Mouse (Mus musculus): ENCODE measurements around the gene Dntt.

Gene Dntt

DNA sequence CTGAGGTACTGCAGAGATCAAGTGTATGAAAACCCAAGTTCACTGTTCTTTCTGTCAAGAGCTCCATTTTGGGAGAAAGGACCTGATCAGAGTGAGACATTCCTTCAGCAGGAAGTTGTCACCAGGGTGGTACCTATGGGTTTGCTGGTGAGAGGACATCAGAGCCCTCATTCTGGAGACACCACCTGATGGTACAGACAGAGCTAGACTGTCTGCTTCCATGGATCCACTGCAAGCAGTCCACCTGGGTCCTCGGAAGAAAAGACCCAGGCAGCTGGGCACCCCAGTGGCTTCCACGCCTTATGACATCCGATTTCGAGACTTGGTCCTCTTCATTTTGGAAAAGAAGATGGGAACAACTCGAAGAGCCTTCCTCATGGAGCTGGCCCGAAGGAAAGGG, at the start of gene Dntt:
Dntt (plus strand) TSS at position 57 of the 400 bp plus-strand sequence.
- DNase-seq (ENCODE audit: low spot score) = no peak

DNA sequence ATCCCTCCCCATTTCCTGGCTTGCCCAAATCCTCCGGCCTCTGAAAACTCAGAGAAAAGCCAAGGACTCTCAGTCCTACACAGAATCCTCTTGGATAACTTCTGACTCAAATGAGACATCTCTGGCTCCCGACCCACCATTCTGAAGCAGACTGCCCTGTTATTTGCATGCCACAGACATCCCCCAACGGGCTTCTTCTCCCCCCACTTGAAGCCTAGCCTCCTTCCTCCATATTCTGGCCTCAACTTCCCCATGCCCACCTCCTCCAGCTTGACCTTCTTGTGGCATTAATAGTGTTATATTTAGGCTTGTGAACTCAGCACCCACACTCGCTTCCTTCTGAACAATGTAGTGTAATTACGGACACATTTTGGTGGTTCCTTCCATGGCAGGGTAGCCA, 48.4 kb upstream of the Dntt start:
- no peak for DNase-seq (ENCODE audit: low spot score)

DNA sequence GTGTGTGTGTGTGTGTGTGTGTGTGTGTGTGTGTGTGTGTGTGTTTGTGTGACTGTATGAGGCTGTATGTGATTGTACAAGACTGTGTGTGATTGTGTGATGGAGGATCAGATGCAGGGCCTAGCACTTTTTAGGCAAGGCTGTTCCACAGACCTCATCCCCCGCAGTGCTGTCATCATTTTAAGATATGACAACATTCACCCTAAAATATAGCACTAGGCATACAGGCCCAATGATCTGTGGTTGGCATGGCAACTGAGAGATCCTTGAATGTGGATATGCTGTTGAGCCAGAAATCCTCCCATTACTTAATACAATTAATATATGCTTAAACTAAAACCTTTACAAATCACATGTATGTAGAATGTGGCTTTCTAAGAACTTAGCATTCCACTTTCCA, 44.5 kb upstream of the Dntt start:
- DNase-seq (ENCODE audit: low spot score) = peak; percentile 21

DNA sequence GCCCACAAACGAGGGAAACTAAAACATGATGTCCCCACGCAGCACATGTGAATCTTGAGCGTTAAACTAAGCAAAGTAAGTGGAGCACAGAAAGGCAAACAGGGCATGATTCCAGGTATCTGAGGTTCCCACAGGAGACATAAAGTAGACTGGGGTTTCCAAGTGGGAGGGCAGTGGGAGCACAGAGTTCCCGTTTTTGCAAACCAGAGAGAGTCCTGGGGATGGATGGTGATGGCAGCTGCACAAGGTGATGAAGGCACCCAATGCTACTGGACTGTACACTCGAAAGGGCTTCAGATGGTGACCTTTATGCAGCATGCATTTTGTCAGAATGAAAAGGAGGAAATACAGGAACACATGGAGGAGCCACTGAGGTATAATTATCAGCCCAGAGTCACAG, 40.2 kb upstream of the Dntt start:
- DNase-seq (ENCODE audit: low spot score) = no peak

DNA sequence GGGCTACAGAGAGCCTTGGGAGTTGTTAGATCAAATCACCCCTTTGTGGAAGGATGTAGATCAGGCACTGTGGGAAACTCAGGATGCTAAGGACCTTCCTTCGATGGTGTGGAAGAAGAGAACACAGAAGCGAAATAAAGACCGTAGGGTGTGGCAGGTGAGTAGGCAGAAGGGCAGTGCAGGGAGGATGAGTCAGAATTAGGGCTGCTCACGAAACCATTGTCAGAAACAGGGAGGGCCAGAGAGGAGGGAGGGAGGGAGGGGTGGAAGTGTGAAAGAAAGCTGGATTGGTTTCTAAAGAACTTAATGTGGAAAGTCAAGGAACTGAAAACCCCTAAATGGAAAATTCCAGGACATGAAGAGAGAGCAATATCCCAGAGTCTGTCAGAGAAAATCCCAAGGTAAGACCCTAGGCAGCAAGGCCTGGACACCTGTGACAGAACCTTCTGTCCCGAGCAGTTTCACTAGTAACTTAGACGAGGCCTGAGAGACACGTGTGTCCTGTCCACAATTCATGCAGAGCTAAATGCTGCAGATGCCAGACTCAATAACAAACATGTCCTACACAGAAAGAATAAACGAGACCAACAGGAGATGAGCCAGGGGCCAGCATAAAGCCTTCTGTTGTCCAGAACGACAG, 39.0 kb upstream of the Dntt start:
- DNase-seq (ENCODE audit: low spot score) = no peak

DNA sequence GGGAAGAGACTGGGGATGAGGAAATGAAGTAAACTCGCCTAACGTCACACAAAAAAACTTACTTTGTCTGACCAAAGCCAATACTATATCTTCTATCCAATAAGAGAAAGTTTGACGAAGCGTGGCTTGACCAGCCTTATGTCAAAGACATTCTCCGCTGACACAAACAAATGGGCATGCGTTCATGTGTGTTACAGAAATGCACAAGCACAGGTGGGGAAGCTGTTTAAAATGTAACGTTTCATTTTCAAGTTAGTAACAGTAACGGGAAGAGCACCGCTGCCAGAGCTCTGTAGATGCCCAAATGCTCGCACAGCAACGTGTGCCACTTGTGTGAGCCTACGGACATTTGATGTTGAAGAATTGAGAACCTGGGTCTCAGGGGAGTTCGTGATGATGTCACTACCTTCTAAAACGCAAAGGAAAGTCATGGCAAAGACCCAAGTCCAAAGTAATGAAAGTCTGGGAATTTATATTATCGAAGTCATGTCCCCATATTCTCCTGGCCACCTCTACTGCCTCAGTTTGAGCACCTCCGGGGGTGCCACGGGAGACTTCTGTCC, 38.2 kb upstream of the Dntt start:
- DNase-seq (ENCODE audit: low spot score) = no peak

DNA sequence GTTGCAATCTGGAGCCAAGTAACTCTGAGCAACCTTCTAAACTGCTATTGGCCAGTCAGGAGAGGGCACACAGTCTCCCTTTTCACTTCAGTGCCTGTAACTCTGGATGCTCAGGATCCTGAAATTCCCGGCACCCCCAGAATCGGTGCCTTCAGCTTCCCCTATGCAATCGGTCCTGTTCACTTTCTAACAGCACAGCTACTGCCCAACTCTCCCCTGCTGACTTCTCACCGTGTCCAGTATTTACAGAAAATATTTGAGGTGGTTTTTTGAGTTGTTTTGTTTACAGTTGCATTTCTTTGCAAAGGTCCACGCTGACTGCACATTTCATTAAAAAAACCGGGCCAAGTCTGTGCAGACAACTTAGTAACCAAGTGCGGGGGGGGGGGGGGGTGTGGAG, 37.4 kb upstream of the Dntt start:
- no peak for DNase-seq (ENCODE audit: low spot score)

DNA sequence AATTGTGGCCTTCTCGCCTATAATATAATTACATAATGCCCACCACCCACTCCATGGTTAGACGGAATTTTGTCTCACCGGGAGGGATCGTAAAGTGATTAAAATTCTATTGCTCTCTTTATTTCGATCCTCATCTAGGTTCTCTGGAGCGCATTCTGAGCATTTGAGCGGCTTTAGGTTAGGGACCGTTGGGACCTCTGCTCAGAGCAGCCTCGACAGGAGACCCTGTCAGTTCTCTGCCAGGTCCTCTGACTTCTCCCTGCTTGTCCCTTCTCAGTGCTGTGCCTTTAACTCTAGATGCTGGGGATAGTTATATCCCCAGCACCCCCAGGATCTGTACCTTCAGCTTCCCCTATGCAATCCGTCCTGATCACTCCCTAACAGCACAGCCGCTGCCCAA, 37.0 kb upstream of the Dntt start:
- DNase-seq (ENCODE audit: low spot score) = no peak

DNA sequence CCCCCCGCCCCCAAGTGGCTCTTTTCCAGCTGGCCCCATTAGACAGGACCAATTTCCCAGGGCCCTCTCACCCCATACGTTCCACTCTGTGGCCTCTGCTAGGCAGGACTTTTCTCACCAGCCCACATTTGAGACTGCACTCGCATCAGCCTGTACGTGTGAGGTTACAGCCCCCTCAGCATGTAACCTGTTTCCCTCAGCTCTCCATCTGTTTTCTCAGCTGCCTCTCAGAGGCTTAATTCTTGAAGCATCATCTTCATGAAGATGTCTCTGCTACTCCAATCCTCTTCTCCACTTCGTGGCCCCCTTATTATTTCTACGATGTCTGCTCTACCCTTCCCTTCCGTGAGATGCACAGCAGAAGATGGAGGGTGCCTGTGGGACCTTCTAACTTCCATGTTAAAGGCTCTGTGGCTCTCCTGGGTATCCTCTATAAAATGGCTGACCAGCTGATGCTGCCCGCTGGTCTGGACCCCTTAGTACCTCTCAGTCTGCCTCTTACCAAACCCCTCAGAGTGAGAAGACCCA, 36.5 kb upstream of the Dntt start:
- no peak for DNase-seq (ENCODE audit: low spot score)

DNA sequence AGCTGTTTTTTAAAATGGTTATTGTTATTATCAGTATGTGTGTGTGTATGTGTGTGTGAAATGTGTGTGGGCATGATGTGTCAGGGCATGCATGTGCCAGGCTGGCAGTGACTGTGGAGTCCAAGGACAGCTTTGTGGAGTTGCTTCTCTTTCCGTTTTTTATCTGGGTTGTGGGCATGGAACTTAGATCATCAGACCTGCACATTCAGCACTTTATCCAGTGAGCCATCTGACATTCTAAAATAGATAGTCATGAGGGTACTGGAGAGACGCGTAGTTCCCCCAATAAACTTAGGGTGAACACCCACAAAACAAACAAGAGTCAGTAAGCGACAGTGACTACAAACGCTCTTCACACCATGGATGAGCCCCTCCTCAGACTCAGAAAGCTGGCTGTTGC, 35.7 kb upstream of the Dntt start:
- DNase-seq (ENCODE audit: low spot score) = no peak

DNA sequence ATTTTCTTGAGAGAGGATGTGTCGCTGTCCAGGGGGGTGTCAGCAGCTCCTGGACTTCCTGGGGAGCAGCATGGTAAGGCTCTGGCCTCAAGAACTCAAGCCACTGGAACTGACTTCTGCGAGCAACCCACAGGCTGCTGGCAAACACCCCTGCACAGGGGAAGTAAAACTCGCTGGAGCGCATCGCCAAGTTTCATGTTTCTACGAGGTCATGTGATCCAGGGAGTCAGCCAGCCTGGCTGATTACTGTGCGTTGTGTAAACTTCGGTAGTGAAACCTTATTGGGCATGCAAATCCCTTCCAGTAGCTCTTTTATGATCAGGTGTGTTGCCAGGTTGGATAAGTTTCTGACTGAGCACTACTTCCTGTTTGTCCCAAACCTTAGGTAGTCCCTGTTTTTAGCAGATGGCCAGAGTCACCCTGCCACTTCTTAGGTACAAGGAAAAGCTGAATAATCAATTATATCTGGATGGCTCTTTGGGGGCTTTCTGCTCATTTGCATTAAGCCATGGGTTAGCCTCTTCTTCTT, 35.0 kb upstream of the Dntt start, which contains the start of gene Blnk:
Blnk (minus strand) TSS at position 479 of the 529 bp plus-strand sequence.
- peak; percentile 75 for DNase-seq (ENCODE audit: low spot score)

DNA sequence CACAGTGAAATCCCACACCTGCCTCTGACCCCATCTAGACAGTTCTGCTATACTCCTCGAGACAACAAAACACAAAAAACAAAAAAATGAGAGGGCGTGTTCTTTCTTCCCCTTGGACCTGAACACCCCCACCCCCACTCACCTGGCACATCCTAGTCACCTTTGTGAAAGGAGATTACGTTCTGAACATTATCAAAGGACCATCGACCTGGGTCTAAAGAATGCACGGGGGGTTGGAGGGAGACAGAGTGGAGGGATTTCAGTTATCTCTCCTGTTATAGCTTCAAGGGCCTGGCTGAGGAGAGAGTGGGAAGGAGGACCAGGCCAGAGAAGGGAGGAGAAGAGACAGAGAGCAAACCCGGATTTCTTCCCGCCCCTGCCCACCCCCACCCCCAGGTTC, 34.2 kb upstream of the Dntt start:
- DNase-seq (ENCODE audit: low spot score) = no peak

DNA sequence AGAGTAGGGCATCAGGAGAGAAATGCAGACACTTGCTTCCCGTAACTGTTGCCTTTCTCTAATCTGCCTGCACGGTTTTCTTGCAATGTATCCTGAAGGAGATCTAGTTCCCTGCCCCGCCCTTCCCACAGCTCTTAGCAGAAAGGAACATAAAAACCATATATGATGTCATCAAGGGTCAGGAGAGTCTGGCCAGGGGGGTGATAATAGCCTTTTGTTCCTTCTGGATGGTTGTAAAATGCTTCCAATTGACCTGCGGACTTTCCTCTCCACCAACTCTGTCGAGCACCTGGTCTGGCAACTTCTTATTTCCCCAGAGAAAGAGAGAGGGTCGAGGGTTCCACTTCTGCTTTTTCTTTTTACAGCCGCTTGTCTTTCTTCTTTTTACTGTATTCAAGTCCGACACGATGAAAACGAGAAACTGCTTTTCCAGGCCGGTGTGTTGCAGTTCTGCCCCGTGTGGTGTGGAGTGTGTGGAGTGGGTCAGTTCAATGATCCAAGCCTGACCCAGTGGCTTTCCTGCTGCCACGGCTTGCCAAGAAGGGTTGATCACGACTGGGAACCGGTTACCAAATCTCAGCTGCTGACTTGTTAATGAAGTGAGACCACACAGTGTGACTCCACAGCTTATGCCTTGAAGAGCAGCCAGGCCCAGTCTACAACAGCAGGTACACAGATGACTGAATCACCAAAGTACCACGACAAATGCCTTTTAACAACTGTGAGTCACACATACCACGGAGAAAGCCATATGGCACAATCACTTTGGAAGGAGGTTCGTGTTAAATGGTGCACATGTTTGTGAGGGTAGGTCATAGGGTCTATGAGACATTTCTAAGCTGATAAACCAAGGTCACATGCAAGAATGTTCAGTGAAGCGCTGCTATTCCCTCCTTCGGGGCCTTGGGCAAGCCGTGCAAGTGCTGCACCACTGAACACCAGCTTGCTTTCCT, 33.4 kb upstream of the Dntt start:
- DNase-seq (ENCODE audit: low spot score) = peak; percentile 59

DNA sequence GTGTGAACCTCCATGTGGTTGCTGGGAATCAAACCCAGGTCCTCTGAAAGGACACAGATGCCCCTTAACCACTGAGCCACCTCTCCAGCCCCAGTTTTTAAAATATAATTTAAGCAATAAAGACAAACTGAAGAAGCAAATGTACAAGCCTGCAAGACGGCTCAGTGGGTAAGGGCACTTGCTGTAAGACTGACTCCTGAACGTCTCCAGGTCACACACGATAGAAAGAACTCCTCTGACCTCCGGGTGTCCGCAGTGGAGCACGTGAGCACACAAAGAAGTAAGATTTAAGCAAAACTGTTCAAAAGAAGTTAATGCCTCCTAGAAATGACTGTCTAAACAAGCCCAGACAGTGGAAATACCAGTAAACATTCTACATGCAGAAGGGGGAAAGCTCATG, 32.4 kb upstream of the Dntt start:
- DNase-seq (ENCODE audit: low spot score) = no peak

DNA sequence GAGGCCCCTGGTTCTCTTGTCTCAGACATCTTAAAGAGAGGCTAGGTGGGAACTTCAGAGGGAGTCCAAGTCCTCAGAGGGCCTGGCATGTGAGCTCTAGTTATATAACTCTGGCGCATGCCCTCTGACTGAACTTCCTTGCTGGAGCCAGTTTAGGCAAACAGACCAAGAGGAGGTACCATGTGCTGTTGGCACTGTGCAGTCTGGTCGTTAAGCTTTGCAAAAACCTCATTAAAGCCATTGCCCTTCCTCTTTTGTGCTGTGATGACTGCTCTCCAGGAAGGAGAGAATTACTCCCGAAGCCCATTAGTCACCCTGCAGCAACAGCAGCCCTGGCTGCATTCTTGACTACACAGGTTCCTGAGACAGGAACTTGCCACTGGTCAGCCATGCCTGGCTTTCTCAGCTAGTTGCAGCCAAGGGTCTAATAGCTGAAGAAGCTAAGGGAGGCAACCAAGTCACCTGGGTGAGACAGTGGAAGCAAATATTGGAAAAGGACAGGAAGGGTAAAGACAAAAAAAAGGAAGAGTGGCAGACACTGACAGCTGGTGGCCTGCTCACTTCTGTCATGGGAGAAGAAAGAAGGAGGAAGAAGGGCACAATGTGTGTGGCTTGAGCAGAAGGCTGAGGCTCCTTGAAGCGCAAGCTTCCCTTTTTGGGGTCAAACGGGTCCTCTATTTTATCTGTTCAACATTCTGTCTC, 30.5 kb upstream of the Dntt start:
- DNase-seq (ENCODE audit: low spot score) = no peak

DNA sequence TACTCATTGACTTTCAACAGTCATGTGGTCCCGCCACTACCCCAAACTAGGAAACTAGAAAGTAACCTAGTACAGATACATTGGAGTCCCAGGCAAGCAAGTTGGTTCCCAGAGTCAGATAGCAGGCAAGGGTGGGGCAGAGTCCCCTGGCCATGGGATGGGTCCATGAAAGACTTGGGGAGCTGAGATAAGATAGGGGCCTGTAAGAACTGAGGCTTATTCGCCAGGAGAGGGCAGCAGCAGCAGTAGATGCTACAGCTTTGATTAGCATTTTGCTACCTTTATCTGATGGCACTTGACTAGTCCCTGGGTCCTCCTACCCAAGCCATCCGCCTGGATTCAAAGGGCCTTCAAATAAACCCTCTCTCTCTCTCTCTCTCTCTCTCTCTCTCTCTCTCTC, 29.5 kb upstream of the Dntt start:
- no peak for DNase-seq (ENCODE audit: low spot score)

DNA sequence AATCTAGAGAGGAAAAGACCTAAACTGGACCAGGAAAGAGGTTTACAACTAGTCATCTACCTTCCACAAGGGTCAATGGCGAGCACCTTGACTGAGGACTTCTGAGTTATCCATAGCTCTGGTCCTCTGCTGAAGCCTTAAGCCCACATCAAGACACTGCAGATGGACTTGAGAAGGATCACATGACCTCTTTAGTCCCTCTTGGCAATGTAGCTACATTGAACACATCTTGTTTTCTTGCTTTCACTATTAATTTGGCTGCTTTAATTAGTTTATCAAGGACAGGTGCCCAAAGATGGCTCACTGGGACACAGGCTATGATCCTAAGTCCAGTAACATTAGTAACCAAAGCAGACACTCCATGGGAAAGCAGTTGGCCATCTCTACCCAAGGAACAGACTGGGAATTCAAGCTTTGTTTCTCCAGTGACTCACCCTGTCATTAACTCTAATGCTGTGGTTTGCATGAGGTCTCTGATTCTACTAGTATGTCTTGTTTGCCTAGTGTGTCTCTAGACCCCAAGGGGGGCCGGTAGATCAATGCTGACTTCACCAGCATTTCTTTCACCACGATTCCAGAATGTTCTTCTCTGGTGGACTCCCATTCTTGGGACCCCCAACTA, 25.3 kb upstream of the Dntt start:
- no peak for DNase-seq (ENCODE audit: low spot score)

DNA sequence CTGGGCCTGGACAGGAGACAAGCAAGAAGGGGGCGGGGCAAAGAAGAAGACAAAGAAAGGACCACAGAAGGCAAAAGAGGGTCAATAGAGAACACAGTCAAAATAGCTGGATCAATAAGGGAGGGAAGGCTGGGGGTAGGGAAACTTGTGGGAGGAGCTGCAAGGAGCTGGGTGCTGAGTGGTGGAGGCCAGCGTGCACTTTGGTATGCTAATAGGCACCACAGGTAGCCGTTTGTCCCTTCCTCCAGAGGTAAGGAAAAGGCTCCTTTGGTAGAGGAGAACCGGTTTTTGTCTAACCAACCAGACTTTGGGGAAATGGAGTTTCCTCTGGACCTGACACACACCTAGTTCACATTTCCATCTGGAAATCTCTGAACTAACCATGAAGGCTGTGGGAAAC, 22.5 kb upstream of the Dntt start:
- no peak for DNase-seq (ENCODE audit: low spot score)

DNA sequence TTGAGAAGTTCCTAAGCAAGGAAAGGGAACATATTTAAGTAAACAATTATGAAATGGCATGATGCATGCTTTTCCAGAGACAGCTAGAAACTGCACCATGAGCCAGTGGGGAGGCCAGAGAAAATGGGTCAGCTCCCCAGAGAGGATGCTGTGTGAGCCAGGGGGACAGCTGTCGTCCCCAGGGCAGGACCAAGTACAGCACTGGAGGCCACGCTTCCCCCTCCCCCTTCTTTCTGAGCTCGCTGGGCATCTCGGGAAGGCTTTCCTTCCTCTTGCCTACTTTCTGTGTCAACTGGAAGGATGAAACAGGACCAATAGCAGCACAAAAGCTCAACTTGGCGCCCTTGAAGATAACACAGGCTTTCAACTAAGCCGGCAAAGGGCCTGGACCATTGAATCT, 21.7 kb upstream of the Dntt start:
- DNase-seq (ENCODE audit: low spot score) = no peak

DNA sequence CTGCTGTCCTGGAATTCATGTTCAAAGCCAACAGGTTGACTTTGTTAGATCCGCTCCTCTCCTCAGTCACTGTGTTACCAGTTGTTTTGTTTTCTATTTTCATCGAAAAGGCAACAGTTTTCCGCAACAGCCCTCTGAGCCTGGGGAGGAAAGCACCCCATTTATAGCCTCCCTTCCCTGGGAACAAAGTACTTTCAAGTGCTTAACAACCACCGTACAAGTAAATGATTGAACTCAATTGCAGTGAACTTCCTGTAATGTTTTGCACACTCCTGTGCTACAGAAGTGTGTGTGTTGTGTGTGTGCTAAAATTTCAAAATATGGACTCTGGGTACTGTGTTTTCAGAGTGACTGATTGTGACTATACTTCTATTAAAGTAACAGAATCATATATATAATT, 21.3 kb upstream of the Dntt start:
- DNase-seq (ENCODE audit: low spot score) = no peak

DNA sequence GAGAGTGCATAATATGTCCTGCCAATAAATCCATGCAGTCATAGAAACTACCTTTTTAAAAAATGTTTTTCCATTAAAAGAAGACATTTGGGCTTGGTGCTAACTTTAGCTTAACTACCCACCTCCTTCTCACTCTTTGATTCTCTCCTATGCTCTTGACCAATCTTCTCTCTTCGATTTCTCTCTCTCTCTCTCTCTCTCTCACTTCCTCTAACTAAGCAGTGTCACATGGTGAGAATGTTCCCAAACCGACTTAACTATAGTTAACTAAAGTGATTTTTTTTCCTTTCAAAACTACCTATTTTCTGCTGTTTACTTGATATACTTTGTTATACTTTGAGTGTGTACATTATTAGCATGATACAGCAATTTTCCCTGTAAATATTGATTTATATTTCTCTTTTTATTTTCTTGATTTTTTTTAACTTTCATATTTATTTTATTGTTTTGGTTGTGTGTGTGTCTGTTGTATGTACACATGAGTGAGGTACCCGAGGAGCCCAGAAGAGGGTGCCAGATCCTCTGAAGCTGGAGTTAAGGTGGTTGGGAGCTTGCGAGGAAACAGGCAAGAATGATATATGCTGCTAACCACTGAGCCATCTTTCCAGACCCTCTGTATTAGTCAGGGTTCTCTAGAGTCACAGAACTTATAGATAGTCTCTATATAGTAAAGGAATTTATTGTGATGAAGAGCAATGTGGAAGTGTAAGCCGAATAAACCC, 20.2 kb upstream of the Dntt start:
- no peak for DNase-seq (ENCODE audit: low spot score)
